Mouse (Mus musculus): ENCODE measurements around the gene Gipc3. TPM values are rescaled to one million over a fixed set of nuclear protein-coding genes. Genes with fewer than 3 reads are reported as not detected.

The Gipc3 gene
- total and polyA plus RNA-seq, 2 experiments from 2014 or later: 0.16 TPM; not detected in 1

GRCm38 (mm10) chr10:81363436-81364346 lies 20.6 kb upstream of the Gipc3 start:
- ATAC-seq: 0 out of 2 replicates have a peak, but pooled peaks have one; percentile 3
- Histone ChIP-seq H3K4me1 (ENCODE audit: insufficient read depth, low read length) (0 out of 2 replicates have a peak, but pooled peaks cover 5% of the 10 kb centered on the region), H3K9ac (replicated peaks; ENCODE audit: low read length) (0 out of 2 replicates have a peak overlapping the region, but pooled peaks have one; percentile 28), H3K36me3 (ENCODE audit: insufficient read depth, low read length) (peaks cover 21% of the 10 kb centered on the region), H3K4me3 (ENCODE audit: low read length) (peak overlapping the region; percentile 13; the same call in 1 of the 2 replicates), H3K4me2 (ENCODE audit: low read depth, low read length) (peak overlapping the region; percentile 43), H3K27ac (no peak overlapping the region), H3K27me3 (ENCODE audit: insufficient read depth, low read length) (no peaks in the 10 kb centered on the region), H3K9me3 (ENCODE audit: low read length) (no peaks in the 10 kb centered on the region)
- WGBS: 17% methylated on average over 54 of the region's 54 CpGs
- TF ChIP-seq CTCF (IDR thresholded peaks at IDR 0.05; ENCODE audit: low read depth): no peak
- DNase-seq (ENCODE audit: low spot score): no peak

- H3K27ac ChIP-seq: no peak overlapping the region
- no peaks in the 10 kb centered on the region for H3K9me3 ChIP-seq (ENCODE audit: low read length)
- no peaks in the 10 kb centered on the region for H3K27me3 ChIP-seq (ENCODE audit: insufficient read depth, low read length)
- H3K36me3 ChIP-seq (ENCODE audit: insufficient read depth, low read length): peaks cover 8% of the 10 kb centered on the region
- H3K4me1 ChIP-seq (ENCODE audit: insufficient read depth, low read length): peaks cover 11% of the 10 kb centered on the region; the same call in 1 of the 2 replicates
- H3K4me2 ChIP-seq (ENCODE audit: low read depth, low read length): no peak overlapping the region
- no peak overlapping the region for H3K4me3 ChIP-seq (ENCODE audit: low read length)
- H3K9ac ChIP-seq (replicated peaks; ENCODE audit: low read length): no peak overlapping the region
- no peak for ATAC-seq
- TF ChIP-seq CTCF (IDR thresholded peaks at IDR 0.05; ENCODE audit: low read depth): no peak
- DNase-seq (ENCODE audit: low spot score): no peak
- WGBS: 81% methylated on average over 12 of the region's 12 CpGs
Observed at GRCm38 (mm10) chr10:81362336-81362949, 19.4 kb upstream of the Gipc3 start.

GRCm38 (mm10) chr10:81360721-81361120 lies 17.7 kb upstream of the Gipc3 start:
- no peaks in the 10 kb centered on the region for H3K9me3 ChIP-seq (ENCODE audit: low read length)
- H3K4me1 ChIP-seq (ENCODE audit: insufficient read depth, low read length): peaks cover 16% of the 10 kb centered on the region; the same call in 1 of the 2 replicates
- DNase-seq (ENCODE audit: low spot score) (no peak), ATAC-seq (no peak)
- WGBS: 72% methylated on average over 8 of the region's 8 CpGs
- H3K27ac ChIP-seq: no peak overlapping the region
- no peak overlapping the region for H3K9ac ChIP-seq (replicated peaks; ENCODE audit: low read length)
- no peaks in the 10 kb centered on the region for H3K27me3 ChIP-seq (ENCODE audit: insufficient read depth, low read length)
- no peaks in the 10 kb centered on the region for H3K36me3 ChIP-seq (ENCODE audit: insufficient read depth, low read length)
- TF ChIP-seq CTCF (IDR thresholded peaks at IDR 0.05; ENCODE audit: low read depth): no peak
- H3K4me2 ChIP-seq (ENCODE audit: low read depth, low read length): no peak overlapping the region
- no peak overlapping the region for H3K4me3 ChIP-seq (ENCODE audit: low read length)

- Histone ChIP-seq H3K9ac (replicated peaks; ENCODE audit: low read length) (peak overlapping the region; percentile 71; the same call in 1 of the 2 replicates), H3K4me2 (ENCODE audit: low read depth, low read length) (peak overlapping the region; percentile 91), H3K27ac (no peak overlapping the region), H3K36me3 (ENCODE audit: insufficient read depth, low read length) (no peaks in the 10 kb centered on the region), H3K4me3 (ENCODE audit: low read length) (no peak overlapping the region), H3K4me1 (ENCODE audit: insufficient read depth, low read length) (peaks cover 10% of the 10 kb centered on the region; the same call in 1 of the 2 replicates), H3K27me3 (ENCODE audit: insufficient read depth, low read length) (no peaks in the 10 kb centered on the region), H3K9me3 (ENCODE audit: low read length) (no peaks in the 10 kb centered on the region)
- WGBS: 63% methylated on average over 1 of the region's 1 CpGs
- no peak for TF ChIP-seq CTCF (IDR thresholded peaks at IDR 0.05; ENCODE audit: low read depth)
- ATAC-seq: no peak
- no peak for DNase-seq (ENCODE audit: low spot score)
Observed at GRCm38 (mm10) chr10:81358841-81359240, 15.8 kb upstream of the Gipc3 start.

- no peak for ATAC-seq
- Histone ChIP-seq H3K9ac (replicated peaks; ENCODE audit: low read length) (peak overlapping the region; percentile 71), H3K27me3 (ENCODE audit: insufficient read depth, low read length) (no peaks in the 10 kb centered on the region), H3K9me3 (ENCODE audit: low read length) (no peaks in the 10 kb centered on the region), H3K27ac (0 out of 2 replicates have a peak overlapping the region, but pooled peaks have one; percentile 32), H3K36me3 (ENCODE audit: insufficient read depth, low read length) (no peaks in the 10 kb centered on the region), H3K4me1 (ENCODE audit: insufficient read depth, low read length) (peaks cover 10% of the 10 kb centered on the region; the same call in 1 of the 2 replicates), H3K4me2 (ENCODE audit: low read depth, low read length) (peak overlapping the region; percentile 91), H3K4me3 (ENCODE audit: low read length) (peak overlapping the region; percentile 73)
- no peak for TF ChIP-seq CTCF (IDR thresholded peaks at IDR 0.05; ENCODE audit: low read depth)
- 29% methylated on average over 4 of the region's 4 CpGs for WGBS
- DNase-seq (ENCODE audit: low spot score): no peak
Observed at GRCm38 (mm10) chr10:81358209-81358608, 15.1 kb upstream of the Gipc3 start.

GRCm38 (mm10) chr10:81356991-81357844 lies 14.2 kb upstream of the Gipc3 start, which contains the start of gene Mfsd12:
Gene Mfsd12, plus strand, starts transcription at chr10:81357491.
- H3K36me3 ChIP-seq (ENCODE audit: insufficient read depth, low read length): no peaks in the 10 kb centered on the region
- peak within 1 kb of the TSS; percentile 71 for H3K9ac ChIP-seq (replicated peaks; ENCODE audit: low read length)
- H3K27me3 ChIP-seq (ENCODE audit: insufficient read depth, low read length): no peaks in the 10 kb centered on the region
- TF ChIP-seq CTCF (IDR thresholded peaks at IDR 0.05; ENCODE audit: low read depth): no peak
- no peaks in the 10 kb centered on the region for H3K9me3 ChIP-seq (ENCODE audit: low read length)
- peaks cover 10% of the 10 kb centered on the region; the same call in 1 of the 2 replicates for H3K4me1 ChIP-seq (ENCODE audit: insufficient read depth, low read length)
- ATAC-seq: peak; percentile 94
- peak within 1 kb of the TSS; percentile 73 for H3K4me3 ChIP-seq (ENCODE audit: low read length)
- peak within 1 kb of the TSS; percentile 32; the same call in 1 of the 2 replicates for H3K27ac ChIP-seq
- peak within 1 kb of the TSS; percentile 91 for H3K4me2 ChIP-seq (ENCODE audit: low read depth, low read length)
- peak; percentile 96 for DNase-seq (ENCODE audit: low spot score)
- 2% methylated on average over 79 of the region's 79 CpGs for WGBS

All from hindbrain, postnatal 0 days (tissue).